Mouse (Mus musculus) testis, postnatal 10 days (tissue): ENCODE measurements around the gene Prkca.

ENCODE experiments used
- DNase-seq: peaks from one replicate; pipeline ENCODE4 v3.0.0; 2021; ENCODE audit warnings: low spot score

Gene Prkca

DNA sequence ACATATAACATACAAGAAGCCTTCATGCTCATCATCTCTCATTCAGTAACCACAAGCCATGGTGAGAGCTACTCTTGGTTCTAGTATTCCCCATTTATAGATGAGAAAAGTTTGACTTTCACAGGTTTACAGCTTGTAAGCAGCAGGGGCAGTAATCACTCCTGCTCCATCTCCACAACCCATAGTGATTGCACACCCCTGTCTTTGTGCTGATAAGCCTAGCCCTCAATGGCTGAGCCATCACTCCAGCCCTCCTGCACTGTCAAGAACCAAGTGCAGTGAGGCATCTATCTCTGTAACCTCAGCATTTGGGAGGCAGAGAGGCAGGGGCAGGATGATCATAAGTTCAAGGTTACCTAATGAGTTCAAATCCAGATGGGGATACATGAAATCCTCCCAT lies 48.4 kb downstream of the Prkca start:
- no peak for DNase-seq

DNA sequence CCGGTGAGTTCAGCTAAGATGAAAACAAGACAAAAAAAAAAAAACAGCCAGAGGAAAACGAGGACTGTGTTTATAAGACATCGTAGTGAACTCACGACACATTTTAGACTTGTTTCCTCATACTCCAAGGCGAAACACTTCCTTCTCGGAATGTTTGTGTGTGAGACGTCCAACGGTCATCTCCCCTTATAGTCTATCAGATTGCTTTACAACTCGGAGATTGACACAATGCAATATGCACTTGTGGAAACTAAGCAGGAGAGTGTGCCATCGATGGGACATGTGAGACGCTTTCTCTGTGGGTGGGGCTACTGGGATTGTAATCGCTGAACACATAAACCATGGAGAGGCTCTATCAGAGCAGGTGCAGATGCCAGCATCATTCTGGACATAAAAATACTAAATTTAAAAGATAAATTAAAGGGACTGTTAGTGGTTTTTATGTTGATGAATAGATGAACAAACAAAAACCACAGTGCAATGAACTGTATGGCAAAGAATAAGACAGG lies 49.4 kb downstream of the Prkca start:
- DNase-seq = no peak

DNA sequence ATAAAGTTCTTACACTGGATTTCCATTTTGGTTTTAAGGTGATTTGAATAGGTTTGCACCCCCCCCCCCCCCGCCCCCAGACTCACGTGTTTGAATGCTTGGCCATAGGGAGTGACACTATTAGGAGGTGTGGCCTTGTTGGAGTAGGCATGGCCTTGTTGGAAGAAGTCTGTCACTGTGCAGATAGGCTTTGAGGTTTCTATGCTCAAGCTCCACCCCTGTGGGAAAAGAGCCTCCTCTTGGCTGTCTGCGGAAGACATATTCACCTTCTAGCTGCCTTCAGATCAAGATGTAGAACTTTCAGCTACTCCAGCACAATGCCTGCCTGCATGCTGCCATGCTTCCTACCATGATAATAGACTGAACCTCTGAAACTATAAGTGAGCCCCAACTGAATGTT lies 49.9 kb downstream of the Prkca start:
- DNase-seq = no peak

DNA sequence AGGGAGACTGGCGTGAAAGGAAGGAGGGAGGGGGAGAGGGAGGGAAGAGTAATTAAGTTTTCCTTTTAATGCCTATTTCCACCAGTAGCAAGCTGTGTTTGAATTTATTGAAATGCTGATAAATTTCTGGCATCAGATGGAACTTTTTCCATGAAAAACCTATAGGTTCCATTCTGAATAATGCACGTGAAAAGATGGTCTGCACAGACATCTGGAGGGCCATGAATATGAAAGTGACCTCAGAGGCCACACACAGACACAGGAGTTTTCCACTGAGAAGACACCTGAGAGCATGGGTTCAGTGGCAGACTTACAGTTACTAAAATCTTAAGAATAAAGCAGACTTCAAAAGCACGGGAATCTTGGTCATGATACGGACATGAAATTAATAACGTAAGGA lies 54.5 kb downstream of the Prkca start:
- no peak for DNase-seq

DNA sequence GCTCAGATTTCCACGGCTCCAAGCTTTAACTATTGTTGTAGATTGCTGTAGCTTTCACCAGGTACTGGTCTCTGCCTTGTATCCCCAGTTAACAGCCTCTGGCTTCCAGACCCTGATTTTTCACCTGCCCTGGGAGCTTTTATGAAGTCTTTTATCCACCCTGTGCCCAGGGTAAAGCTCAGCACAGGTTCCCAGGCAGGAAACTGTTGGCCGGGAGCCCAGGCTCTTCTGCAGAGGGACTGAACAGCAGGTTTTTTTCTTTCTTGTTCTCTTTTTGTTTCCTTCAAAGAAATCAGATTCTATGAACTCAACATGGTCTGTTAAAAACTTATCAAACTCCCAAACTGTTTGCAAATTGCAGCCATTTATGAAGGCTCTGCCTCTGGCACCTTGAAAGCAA lies 56.4 kb downstream of the Prkca start:
- DNase-seq = peak; percentile 59

DNA sequence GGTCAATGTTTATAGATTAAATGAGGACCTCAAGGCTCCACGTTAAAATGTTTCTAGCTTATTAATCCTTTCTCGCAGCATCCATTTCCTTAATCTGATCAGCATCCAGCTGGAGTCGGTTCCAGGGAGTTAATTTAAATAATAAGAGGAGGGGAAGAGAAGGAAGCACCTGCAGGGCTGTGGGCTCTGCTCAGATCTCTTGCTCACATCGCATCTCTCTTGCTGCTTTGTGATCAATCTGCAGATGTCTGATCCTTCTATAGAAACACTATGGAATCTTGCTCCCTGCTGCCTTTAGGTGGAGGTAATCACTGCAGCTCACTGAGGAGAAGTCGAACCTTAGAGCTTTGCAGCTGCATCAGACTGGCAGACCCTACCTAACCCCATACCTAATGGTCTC lies 58.7 kb downstream of the Prkca start:
- no peak for DNase-seq

DNA sequence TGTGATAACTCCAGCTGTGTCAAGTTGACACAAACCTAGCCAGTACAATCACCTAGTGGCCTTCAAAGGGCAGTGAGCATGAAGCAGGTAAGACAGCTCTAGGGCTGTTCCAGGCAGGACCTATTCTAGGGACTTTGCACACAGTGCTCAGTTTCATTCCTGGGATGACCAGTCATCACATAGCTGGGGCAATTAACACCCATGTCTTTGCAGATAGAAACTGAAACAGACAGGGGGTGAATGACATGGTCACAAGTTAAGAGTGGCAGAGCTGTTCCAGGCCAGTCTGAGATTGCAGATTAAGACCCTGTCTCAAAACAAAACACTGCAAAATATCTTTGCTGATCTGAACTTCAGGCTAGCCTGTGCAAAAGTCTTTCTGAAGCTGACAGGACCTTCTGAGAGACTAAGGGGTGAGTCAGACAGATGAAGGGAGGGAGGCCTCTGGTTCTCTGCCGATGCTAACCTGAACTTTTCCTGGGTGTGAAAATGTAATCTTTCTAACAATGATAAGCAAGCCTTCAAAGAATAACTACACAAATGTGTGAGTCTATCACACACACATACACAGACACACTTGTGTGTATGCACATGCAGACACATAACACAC lies 60.8 kb downstream of the Prkca start:
- no peak for DNase-seq

DNA sequence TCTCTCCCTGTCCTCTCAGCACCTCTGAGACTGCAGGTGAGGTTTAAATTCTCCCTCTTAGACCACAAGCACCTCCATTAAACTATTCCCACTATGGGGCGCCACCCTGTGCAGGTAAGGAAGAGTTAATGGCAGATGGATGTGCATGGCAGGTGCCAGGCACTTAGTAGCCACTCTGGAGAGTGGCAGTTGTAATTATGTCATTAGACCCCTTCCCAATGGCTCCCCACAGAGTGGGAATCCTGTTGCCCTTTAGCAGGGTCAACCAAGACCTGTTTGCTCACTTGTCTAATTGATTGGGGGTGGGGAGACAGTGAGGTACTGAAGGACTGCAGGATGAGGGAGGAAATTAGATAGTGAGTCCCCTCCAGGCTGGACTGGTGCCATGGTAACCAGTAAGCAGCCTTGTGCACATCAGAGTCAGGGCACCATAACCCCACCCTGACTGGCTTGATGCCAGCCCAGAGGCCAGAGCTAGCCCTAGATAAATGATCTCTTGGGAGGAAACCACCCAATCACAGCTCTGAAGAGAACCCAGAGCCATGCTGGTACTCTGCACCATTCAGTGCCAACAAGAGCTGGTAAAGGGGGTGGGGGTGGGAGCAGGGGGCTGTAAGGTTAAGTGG lies 63.9 kb downstream of the Prkca start:
- DNase-seq = no peak

DNA sequence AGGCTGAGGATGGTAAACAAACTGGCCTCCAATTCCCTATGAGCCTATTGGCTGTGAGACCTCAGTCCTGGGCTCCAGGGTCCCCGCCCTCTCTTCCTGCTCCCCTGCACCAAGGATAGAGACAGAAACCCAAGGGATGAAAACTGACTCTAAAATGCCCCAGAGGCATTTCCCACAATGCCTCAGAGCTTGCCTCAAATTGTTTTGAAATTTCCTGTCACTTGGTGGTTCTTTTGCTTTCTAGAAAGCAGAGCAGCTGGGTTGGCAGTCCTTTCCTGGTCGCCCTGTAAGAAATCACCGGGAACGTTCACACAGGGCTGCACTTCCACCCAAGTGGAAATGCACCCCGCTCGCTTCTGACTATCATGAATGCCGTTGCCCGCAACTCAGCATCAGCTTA lies 66.6 kb downstream of the Prkca start:
- DNase-seq = no peak

DNA sequence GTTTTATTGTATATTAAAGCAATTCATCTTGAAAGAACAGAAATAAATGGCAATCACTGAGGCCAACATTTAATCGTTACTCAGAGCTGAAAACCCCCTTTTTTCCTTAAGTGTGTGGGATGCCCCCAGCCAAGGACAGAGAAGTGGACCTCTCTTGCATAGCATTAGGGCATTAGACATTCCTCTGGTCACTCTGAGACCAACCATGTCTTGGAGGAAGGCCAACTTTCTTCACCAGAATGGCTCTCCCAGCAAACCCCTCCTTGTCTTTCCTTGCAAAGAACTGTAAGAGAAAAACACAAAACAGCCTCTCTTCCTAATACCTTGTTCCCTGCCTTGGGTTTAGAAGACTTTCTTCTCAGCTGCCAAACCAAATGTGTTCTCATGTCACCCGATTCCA lies 67.6 kb downstream of the Prkca start:
- DNase-seq = no peak

DNA sequence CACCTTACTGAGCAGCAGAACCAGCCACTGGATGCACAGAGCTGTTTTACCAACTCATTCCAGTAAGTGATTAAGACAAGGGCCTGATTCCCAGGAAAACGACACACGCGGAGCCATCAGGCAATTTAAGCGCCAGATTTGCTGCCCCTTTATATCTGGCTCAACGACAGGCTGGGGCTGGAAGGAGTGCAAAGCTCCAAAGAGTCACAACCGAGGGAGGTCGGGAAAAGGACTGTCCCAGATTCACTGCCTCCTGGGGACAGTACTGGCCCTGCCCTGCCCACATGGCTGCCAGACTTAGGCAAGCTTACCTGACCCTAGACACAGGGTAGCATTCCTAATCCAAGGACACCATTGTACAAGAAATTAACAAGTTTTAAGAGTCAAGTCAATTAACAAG lies 69.7 kb downstream of the Prkca start:
- no peak for DNase-seq

DNA sequence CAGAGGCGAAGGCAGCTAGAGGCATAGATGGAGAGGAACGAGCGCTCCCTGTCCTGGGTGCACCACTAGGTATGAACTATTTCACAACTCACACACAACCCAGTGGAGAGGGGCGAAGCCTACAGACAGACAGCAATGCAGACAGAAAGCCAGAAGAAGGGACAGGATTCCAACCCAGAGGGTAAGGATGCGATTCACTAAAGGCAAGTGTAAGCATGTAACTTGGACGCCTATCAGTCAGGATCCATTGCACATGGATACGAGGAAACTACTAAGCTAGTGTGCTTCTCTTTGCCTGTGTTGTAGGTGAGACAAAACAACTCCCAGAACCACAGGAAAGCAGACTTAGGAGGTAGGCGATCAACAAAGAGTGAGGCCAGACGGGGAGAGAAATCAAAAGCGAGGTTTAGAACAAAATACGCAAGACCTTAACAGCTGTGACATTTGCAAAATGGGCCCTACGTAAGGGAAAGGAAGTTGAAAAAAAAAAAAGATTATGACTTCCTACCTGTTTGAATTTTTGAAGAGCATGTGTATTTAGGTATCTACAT lies 70.2 kb downstream of the Prkca start:
- no peak for DNase-seq

DNA sequence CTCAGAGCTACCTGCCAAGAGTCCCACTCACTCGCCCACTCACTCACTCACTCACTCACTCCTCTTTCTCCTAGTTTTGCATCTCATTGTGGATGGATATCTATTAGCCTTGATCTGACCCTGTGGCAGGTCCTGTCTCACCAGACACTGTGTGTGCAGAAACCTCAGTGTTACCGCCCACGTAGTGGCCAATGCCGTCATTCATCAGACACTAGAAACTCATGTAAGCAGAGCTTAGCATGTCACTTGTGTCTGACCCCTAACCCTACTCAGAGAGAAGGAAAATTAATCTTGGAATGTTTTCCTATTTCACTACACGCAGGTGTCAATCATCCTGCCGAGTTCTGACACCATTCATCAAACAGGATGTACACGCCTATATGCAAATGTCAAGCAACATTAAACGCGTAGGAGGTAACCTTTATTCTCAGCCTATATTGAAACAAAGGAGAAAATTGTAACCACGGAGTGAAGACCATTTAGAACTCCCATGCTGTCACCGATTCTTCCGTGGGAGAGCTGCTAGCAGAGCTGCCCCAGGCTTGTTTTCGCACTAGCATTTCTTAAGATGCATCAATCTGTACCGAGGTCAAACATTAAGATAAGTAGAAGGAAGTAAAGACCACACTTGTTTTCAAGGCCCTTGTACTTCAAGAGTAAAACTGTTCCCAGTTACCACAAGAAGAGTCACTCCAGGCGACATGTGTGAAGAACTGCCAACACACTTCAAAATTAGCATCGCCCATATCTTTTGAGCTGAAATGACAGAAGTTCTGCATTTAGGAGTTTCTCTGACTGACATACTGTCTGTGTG lies 70.9 kb downstream of the Prkca start:
- no peak for DNase-seq

DNA sequence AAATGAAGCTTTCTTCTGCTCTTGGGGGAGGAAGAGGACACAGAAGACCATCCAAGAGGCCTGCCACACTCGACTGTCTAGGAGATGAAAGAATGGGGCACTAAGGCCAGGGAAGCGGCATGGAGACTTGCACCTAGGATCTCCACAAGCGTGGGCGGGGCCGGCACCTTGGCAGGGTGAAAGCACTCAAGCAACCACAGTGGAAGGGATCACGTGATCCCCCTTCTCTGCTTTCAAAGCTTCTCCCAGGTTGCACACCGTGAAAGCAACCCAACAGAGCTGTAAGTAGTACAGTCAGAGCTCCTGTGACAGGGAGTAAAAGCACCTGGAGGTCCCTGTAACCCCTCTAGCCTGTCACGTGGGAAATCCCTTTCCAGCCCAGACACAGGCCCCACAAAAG lies 72.4 kb downstream of the Prkca start:
- no peak for DNase-seq

DNA sequence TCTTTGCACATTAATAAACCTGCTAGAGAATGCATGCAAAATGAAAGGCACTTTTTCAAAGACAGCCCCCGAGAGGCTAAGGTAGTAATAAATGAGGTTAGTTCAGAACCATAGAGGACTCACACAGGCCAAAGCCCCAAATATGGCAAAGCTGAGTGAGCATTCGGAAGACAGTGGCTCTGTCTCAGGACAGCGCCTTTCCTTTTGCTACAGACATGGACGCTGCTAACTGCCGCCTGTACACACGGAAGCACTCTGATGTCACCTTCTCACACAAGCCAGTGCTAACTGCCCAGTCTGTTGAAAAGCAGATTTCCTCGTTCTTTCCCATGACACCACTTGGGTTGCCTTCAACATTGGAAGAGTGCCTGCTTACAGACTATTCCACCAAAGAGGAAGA lies 74.2 kb downstream of the Prkca start:
- no peak for DNase-seq

DNA sequence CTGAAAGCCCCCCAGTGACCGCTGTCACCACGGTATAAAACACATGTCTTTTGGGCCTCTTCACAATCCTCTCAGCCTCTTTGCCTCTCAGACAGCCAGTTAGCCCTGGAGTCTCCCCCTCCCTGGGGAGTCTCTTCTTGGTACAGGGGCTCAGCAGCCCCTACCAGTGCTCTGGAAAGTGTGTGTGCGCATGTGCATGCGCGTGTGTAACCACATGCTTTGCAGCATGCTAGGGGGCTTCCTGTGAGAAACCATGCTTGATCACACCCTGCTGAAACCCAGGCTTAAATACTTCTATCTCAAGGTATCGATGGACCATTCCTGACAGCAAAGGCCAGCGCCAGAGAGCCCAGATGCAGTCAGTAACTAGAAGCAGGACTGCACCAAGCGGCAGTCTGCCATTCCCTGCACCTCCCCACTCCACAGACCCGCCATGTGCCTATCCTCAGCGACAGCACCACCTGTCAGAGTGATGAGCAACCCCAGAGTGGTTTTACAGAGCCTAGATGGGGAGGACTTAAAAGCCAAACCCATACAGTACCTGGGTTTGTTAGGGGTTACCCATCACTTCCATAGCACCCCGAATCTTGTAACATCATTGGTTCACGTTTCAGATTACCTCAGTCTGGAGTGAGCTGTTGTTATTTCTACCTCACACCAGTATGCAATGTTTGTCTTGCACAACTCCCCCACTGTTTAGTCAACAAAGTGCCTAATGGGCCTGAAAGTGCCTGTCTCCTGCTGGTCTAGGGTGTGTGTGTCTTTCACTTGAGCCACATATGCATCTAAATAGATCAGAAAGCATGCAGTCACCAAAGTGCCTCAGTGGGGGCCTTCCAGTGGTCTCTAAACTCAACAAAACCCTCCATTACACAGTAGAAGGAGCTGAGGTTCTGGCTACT lies 75.1 kb downstream of the Prkca start:
- no peak for DNase-seq

DNA sequence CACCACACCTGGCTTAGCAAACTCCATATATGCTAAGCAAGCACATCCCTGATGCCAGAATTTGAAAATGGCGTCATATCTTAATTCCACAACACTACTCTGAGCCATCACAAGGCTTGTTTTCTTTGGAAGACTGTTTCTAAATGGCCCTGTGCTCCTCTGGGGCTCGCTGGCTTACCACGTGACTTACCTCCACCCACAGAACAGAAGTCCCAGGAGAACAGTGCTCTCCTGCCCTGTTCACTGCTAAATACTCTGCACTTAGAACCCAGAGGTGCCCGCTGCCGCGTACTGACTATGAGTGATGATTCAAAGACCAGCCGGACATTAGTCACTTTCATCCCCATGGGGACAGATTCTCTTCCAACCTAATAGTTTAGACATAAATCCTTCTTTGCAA lies 75.9 kb downstream of the Prkca start:
- DNase-seq = no peak

DNA sequence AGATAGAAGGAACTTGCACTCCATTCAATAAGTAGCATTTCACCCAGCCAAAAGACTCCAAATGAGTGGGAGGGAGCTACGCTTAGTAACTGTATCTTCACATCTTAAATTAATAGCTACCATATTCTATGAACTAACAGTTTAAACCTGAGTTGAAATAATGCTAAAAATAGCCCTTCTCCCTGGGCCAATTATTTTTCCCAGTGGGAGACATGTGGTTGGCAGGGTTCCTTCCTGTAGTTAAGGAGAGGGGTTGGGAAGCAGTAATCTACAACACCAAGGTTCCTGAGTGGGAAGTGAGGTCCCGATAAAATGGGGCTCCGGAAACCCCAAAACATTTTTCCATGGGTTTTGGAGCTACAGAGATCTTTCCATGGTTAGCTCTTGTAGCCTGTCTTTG lies 76.7 kb downstream of the Prkca start:
- no peak for DNase-seq

DNA sequence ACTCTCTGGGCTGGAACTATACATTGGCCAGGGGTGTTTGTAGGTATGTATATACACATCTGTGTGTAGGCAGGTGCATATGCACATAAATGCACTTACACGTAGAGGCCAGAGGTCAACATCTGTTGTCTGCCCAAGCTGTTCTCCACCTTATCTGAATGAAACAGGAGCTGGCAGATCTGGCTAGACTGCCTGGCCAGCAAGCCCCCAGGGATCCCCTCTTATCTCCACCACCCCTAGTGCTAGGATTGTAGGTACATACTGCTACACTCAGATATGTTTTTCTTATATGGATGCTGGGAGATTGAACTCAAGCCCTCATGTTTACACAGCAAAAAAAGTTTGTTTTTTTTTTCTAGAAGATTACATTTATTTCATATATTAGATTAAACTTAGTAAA lies 79.9 kb downstream of the Prkca start:
- no peak for DNase-seq

DNA sequence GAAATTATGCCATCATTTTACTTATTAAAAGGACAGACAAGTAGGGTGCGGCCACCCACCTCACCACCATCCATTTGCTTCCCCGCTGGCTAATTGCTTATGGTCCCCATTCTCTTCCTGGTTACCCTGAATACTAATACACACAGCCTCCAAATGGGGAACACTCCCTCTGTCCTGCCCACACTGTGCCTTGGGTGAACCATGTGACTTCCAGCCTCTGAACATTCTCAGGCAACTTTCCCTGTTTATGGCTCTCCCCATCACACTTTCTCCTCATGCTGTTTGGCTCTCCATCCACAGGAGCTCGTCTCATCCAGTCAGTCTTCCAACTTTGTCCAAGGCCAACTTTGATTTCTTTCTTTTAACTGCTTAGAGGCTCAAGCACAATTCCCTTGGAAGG lies 80.3 kb downstream of the Prkca start:
- DNase-seq = no peak

DNA sequence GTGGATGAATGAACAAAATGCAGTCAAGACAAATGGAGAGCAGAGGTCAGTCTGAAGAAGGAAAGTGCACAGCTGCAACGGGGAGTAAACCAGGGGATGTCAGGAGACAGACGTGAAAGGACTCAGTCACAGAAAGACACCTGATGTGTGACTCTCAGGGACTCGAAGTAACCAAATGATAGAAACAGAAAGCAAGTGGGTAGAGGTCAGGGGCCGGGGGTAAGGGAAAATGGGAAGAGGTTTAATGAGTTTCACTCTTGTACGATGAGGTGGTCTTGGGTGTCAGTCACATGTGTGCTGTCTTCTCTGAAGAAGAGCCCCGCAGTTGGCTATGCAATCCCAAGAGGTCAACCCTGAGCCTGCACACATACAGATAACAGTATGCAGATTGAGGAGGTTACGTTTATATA lies 82.0 kb downstream of the Prkca start:
- no peak for DNase-seq
